Mouse (Mus musculus) adrenal gland, postnatal 4 days (tissue): Measurements from ENCODE around the gene Rcc1. TPM values are rescaled to one million over a fixed set of nuclear protein-coding genes. Genes with fewer than 3 reads are reported as not detected.
A peak's percentile ranks its signal among the peaks of the same experiment; 100 is the strongest.

Experiments
- DNase-seq, 2 experiments: peaks; one replicate each; pipeline ENCODE4 v3.0.0; 2021 to 2022; ENCODE audit warnings: low spot score in 2 of 2, mixed read lengths in 2 of 2
- total RNA-seq, 2 experiments: library from RNA; stranded (reverse); gene quantifications; 2 replicates each; pipeline ENCODE4 v1.2.3; 2021

Rcc1 gene
- total RNA-seq, 2 experiments from 2014 or later, result 29.9 to 34.2 TPM

GRCm38 (mm10) chr4:132359510-132359909 lies 6.1 kb upstream of the Rcc1 start:
- DNase-seq, result no peak

- peak in 1 of 2 experiments; percentile 34 for DNase-seq
Observed at GRCm38 (mm10) chr4:132356170-132356569, 2.8 kb upstream of the Rcc1 start.

- DNase-seq, result no peak
Observed at GRCm38 (mm10) chr4:132355403-132355802, 2.0 kb upstream of the Rcc1 start.

GRCm38 (mm10) chr4:132354571-132354970 lies 1.2 kb upstream of the Rcc1 start:
- DNase-seq, result peak in 1 of 2 experiments; percentile 42

- no peak for DNase-seq
Observed at GRCm38 (mm10) chr4:132352739-132353138, 666 bp downstream of the Rcc1 start.

- no peak for DNase-seq
Observed at GRCm38 (mm10) chr4:132351401-132351800, 2.0 kb downstream of the Rcc1 start.

- DNase-seq, result no peak
Observed at GRCm38 (mm10) chr4:132350854-132351253, 2.6 kb downstream of the Rcc1 start.

GRCm38 (mm10) chr4:132350123-132350740 lies 3.2 kb downstream of the Rcc1 start:
- DNase-seq, result no peak

GRCm38 (mm10) chr4:132349495-132350122 lies 3.8 kb downstream of the Rcc1 start:
- no peak for DNase-seq

- no peak for DNase-seq
Observed at GRCm38 (mm10) chr4:132346661-132347060, 6.7 kb downstream of the Rcc1 start.

GRCm38 (mm10) chr4:132346261-132346660 lies 7.1 kb downstream of the Rcc1 start:
- no peak for DNase-seq

- DNase-seq, result no peak
Observed at GRCm38 (mm10) chr4:132345843-132346212, 7.6 kb downstream of the Rcc1 start.

GRCm38 (mm10) chr4:132345135-132345842 lies 8.1 kb downstream of the Rcc1 start:
- peak; percentile 94 to 99 for DNase-seq

GRCm38 (mm10) chr4:132344403-132345134 lies 8.8 kb downstream of the Rcc1 start:
- no peak for DNase-seq

- no peak for DNase-seq
Observed at GRCm38 (mm10) chr4:132341451-132341850, 12.0 kb downstream of the Rcc1 start.

GRCm38 (mm10) chr4:132338943-132339342 lies 14.5 kb downstream of the Rcc1 start:
- no peak for DNase-seq

- DNase-seq, result no peak
Observed at GRCm38 (mm10) chr4:132332880-132333279, 20.5 kb downstream of the Rcc1 start.

- DNase-seq, result no peak
Observed at GRCm38 (mm10) chr4:132331960-132332359, 21.4 kb downstream of the Rcc1 start.

- no peak for DNase-seq
Observed at GRCm38 (mm10) chr4:132329835-132330354, 23.5 kb downstream of the Rcc1 start.

GRCm38 (mm10) chr4:132329115-132329834 lies 24.1 kb downstream of the Rcc1 start, which contains the start of gene Trnau1ap:
TSS of gene Trnau1ap (minus strand) at chr4:132329538.
- DNase-seq, result peak; percentile 67 to 87
